Mouse (Mus musculus): ENCODE measurements around the gene Npc1l1. TPM values are rescaled to one million over a fixed set of nuclear protein-coding genes. Genes with fewer than 3 reads are reported as not detected.
A peak's percentile ranks its signal among the peaks of the same experiment; 100 is the strongest.

Gene Npc1l1
- total and polyA plus RNA-seq, 2 experiments from 2014 or later, result 0.05 to 0.09 TPM

- 36% methylated on average over 8 of the region's 8 CpGs for WGBS
- Histone ChIP-seq H3K4me2 (ENCODE audit: low read depth, low read length, poor library complexity, severe bottlenecking) (no peak overlapping the region), H3K9me3 (ENCODE audit: low read length) (no peaks in the 10 kb centered on the region), H3K27me3 (ENCODE audit: insufficient read depth, low read length) (no peaks in the 10 kb centered on the region), H3K36me3 (ENCODE audit: insufficient read depth, low read length) (no peaks in the 10 kb centered on the region), H3K9ac (replicated peaks; ENCODE audit: low read length, poor library complexity, severe bottlenecking) (no peak overlapping the region), H3K27ac (ENCODE audit: low read depth, low read length) (no peak overlapping the region), H3K4me1 (ENCODE audit: insufficient read depth, low read length) (peaks cover 11% of the 10 kb centered on the region), H3K4me3 (ENCODE audit: low read depth, low read length) (no peak overlapping the region)
- ATAC-seq (ENCODE audit: low FRiP score), result no peak
- DNase-seq (ENCODE audit: low spot score), result no peak
- TF ChIP-seq CTCF (IDR thresholded peaks at IDR 0.05), result no peak
Measured at GRCm38 (mm10) chr11:6177781-6178420, 52.0 kb downstream of the Npc1l1 start.

GRCm38 (mm10) chr11:6175506-6175905, 54.4 kb downstream of the Npc1l1 start:
- no peaks in the 10 kb centered on the region for H3K36me3 ChIP-seq (ENCODE audit: insufficient read depth, low read length)
- H3K9ac ChIP-seq (replicated peaks; ENCODE audit: low read length, poor library complexity, severe bottlenecking), result no peak overlapping the region
- H3K27me3 ChIP-seq (ENCODE audit: insufficient read depth, low read length), result no peaks in the 10 kb centered on the region
- DNase-seq (ENCODE audit: low spot score), result no peak
- H3K4me3 ChIP-seq (ENCODE audit: low read depth, low read length), result no peak overlapping the region
- ATAC-seq (ENCODE audit: low FRiP score), result no peak
- WGBS, result 54% methylated on average over 1 of the region's 1 CpGs
- no peak overlapping the region for H3K27ac ChIP-seq (ENCODE audit: low read depth, low read length)
- H3K4me2 ChIP-seq (ENCODE audit: low read depth, low read length, poor library complexity, severe bottlenecking), result no peak overlapping the region
- no peaks in the 10 kb centered on the region for H3K9me3 ChIP-seq (ENCODE audit: low read length)
- peaks cover 8% of the 10 kb centered on the region for H3K4me1 ChIP-seq (ENCODE audit: insufficient read depth, low read length)
- TF ChIP-seq CTCF (IDR thresholded peaks at IDR 0.05), result no peak

GRCm38 (mm10) chr11:6174719-6175118, 55.2 kb downstream of the Npc1l1 start:
- TF ChIP-seq CTCF (IDR thresholded peaks at IDR 0.05), result no peak
- H3K27ac ChIP-seq (ENCODE audit: low read depth, low read length), result no peak overlapping the region
- no peak overlapping the region for H3K4me2 ChIP-seq (ENCODE audit: low read depth, low read length, poor library complexity, severe bottlenecking)
- H3K4me3 ChIP-seq (ENCODE audit: low read depth, low read length), result no peak overlapping the region
- no peak for ATAC-seq (ENCODE audit: low FRiP score)
- no peaks in the 10 kb centered on the region for H3K27me3 ChIP-seq (ENCODE audit: insufficient read depth, low read length)
- peaks cover 8% of the 10 kb centered on the region for H3K4me1 ChIP-seq (ENCODE audit: insufficient read depth, low read length)
- H3K9me3 ChIP-seq (ENCODE audit: low read length), result no peaks in the 10 kb centered on the region
- no peaks in the 10 kb centered on the region for H3K36me3 ChIP-seq (ENCODE audit: insufficient read depth, low read length)
- H3K9ac ChIP-seq (replicated peaks; ENCODE audit: low read length, poor library complexity, severe bottlenecking), result no peak overlapping the region
- no peak for DNase-seq (ENCODE audit: low spot score)
- WGBS, result 73% methylated on average over 7 of the region's 7 CpGs

- no peak overlapping the region for H3K27ac ChIP-seq (ENCODE audit: low read depth, low read length)
- no peak overlapping the region for H3K9ac ChIP-seq (replicated peaks; ENCODE audit: low read length, poor library complexity, severe bottlenecking)
- TF ChIP-seq CTCF (IDR thresholded peaks at IDR 0.05), result no peak
- no peaks in the 10 kb centered on the region for H3K36me3 ChIP-seq (ENCODE audit: insufficient read depth, low read length)
- 87% methylated on average over 2 of the region's 2 CpGs for WGBS
- no peak overlapping the region for H3K4me3 ChIP-seq (ENCODE audit: low read depth, low read length)
- no peak overlapping the region for H3K4me2 ChIP-seq (ENCODE audit: low read depth, low read length, poor library complexity, severe bottlenecking)
- ATAC-seq (ENCODE audit: low FRiP score) (no peak), DNase-seq (ENCODE audit: low spot score) (no peak)
- H3K9me3 ChIP-seq (ENCODE audit: low read length), result no peaks in the 10 kb centered on the region
- H3K4me1 ChIP-seq (ENCODE audit: insufficient read depth, low read length), result no peaks in the 10 kb centered on the region
- H3K27me3 ChIP-seq (ENCODE audit: insufficient read depth, low read length), result no peaks in the 10 kb centered on the region
Measured at GRCm38 (mm10) chr11:6169041-6169663, 60.8 kb downstream of the Npc1l1 start.

GRCm38 (mm10) chr11:6166351-6166750, 63.6 kb downstream of the Npc1l1 start:
- Histone ChIP-seq H3K9me3 (ENCODE audit: low read length) (no peaks in the 10 kb centered on the region), H3K36me3 (ENCODE audit: insufficient read depth, low read length) (no peaks in the 10 kb centered on the region), H3K4me1 (ENCODE audit: insufficient read depth, low read length) (0 out of 2 replicates have a peak, but pooled peaks cover 2% of the 10 kb centered on the region), H3K27me3 (ENCODE audit: insufficient read depth, low read length) (no peaks in the 10 kb centered on the region), H3K9ac (replicated peaks; ENCODE audit: low read length, poor library complexity, severe bottlenecking) (no peak overlapping the region), H3K4me2 (ENCODE audit: low read depth, low read length, poor library complexity, severe bottlenecking) (no peak overlapping the region), H3K27ac (ENCODE audit: low read depth, low read length) (no peak overlapping the region), H3K4me3 (ENCODE audit: low read depth, low read length) (no peak overlapping the region)
- ATAC-seq (ENCODE audit: low FRiP score) (no peak), DNase-seq (ENCODE audit: low spot score) (peak; percentile 22)
- 81% methylated on average over 12 of the region's 12 CpGs for WGBS
- TF ChIP-seq CTCF (IDR thresholded peaks at IDR 0.05), result no peak

- Histone ChIP-seq H3K9me3 (ENCODE audit: low read length) (no peaks in the 10 kb centered on the region), H3K4me2 (ENCODE audit: low read depth, low read length, poor library complexity, severe bottlenecking) (no peak overlapping the region), H3K9ac (replicated peaks; ENCODE audit: low read length, poor library complexity, severe bottlenecking) (no peak overlapping the region), H3K27me3 (ENCODE audit: insufficient read depth, low read length) (no peaks in the 10 kb centered on the region), H3K4me1 (ENCODE audit: insufficient read depth, low read length) (0 out of 2 replicates have a peak, but pooled peaks cover 2% of the 10 kb centered on the region), H3K27ac (ENCODE audit: low read depth, low read length) (no peak overlapping the region), H3K4me3 (ENCODE audit: low read depth, low read length) (no peak overlapping the region), H3K36me3 (ENCODE audit: insufficient read depth, low read length) (no peaks in the 10 kb centered on the region)
- ATAC-seq (ENCODE audit: low FRiP score) (no peak), DNase-seq (ENCODE audit: low spot score) (no peak)
- TF ChIP-seq CTCF (IDR thresholded peaks at IDR 0.05), result no peak
- WGBS, result 94% methylated on average over 7 of the region's 7 CpGs
Measured at GRCm38 (mm10) chr11:6165391-6166081, 64.4 kb downstream of the Npc1l1 start.

All from midbrain, postnatal 0 days (tissue).